Mouse (Mus musculus): ENCODE measurements around the gene Gpatch2.

Gene Gpatch2

GRCm38 (mm10) chr1:187215181-187216116 is at the start of gene Gpatch2, which contains the start of gene Spata17:
Gene Gpatch2, plus strand, starts transcription at chr1:187215508.
Gene Spata17, minus strand, starts transcription at chr1:187215465.
- DNase-seq, result peak; percentile 79

- DNase-seq, result no peak
These were observed 45.7 kb upstream of the Gpatch2 start for GRCm38 (mm10) chr1:187169646-187170045.

- no peak for DNase-seq
These were observed 44.9 kb upstream of the Gpatch2 start for GRCm38 (mm10) chr1:187170361-187170760.

GRCm38 (mm10) chr1:187175991-187176390 is 39.3 kb upstream of the Gpatch2 start:
- no peak for DNase-seq

- DNase-seq, result no peak
These were observed 36.8 kb upstream of the Gpatch2 start for GRCm38 (mm10) chr1:187178546-187178945.

- DNase-seq, result no peak
These were observed 9.8 kb upstream of the Gpatch2 start for GRCm38 (mm10) chr1:187205506-187205905.

- DNase-seq, result no peak
These were observed 5.8 kb upstream of the Gpatch2 start for GRCm38 (mm10) chr1:187209496-187209895.

- DNase-seq, result no peak
These were observed 4.6 kb upstream of the Gpatch2 start for GRCm38 (mm10) chr1:187210736-187211135.

GRCm38 (mm10) chr1:187216620-187217410 is 1.5 kb downstream of the Gpatch2 start:
- DNase-seq, result no peak

- no peak for DNase-seq
These were observed 5.4 kb downstream of the Gpatch2 start for GRCm38 (mm10) chr1:187220756-187221155.

- DNase-seq, result no peak
These were observed 11.2 kb downstream of the Gpatch2 start for GRCm38 (mm10) chr1:187226328-187227025.

GRCm38 (mm10) chr1:187228414-187229146 is 13.3 kb downstream of the Gpatch2 start:
- no peak for DNase-seq

GRCm38 (mm10) chr1:187230255-187230654 is 14.9 kb downstream of the Gpatch2 start:
- DNase-seq, result no peak

GRCm38 (mm10) chr1:187232196-187232955 is 17.1 kb downstream of the Gpatch2 start:
- no peak for DNase-seq

GRCm38 (mm10) chr1:187232996-187233615 is 17.8 kb downstream of the Gpatch2 start:
- peak; percentile 63 for DNase-seq

- no peak for DNase-seq
These were observed 19.9 kb downstream of the Gpatch2 start for GRCm38 (mm10) chr1:187235161-187235560.

- no peak for DNase-seq
These were observed 21.0 kb downstream of the Gpatch2 start for GRCm38 (mm10) chr1:187236296-187236695.

- DNase-seq, result no peak
These were observed 22.8 kb downstream of the Gpatch2 start for GRCm38 (mm10) chr1:187238061-187238460.

GRCm38 (mm10) chr1:187240304-187240703 is 25.0 kb downstream of the Gpatch2 start:
- DNase-seq, result no peak

GRCm38 (mm10) chr1:187241329-187241728 is 26.0 kb downstream of the Gpatch2 start:
- no peak for DNase-seq

- DNase-seq, result no peak
These were observed 29.4 kb downstream of the Gpatch2 start for GRCm38 (mm10) chr1:187244734-187245133.

All from cerebellum, adult 9-11 months (tissue).